Mouse (Mus musculus) 416B (cell line): ENCODE measurements around the gene Esp8.
"Not testable (repeated sequence)": the region's sequence is repeated elsewhere in the genome, so short reads cannot be mapped to it uniquely, and the experiment has no call there.

Experiments
- DNase-seq: peaks from one replicate; pipeline ENCODE4 v3.0.0; 2011; ENCODE audit warnings: low read depth

Gene Esp8

GRCm38 (mm10) chr17:40519818-40520217, at the start of gene Esp8:
Gene Esp8 (plus strand): TSS chr17:40520022.
- DNase-seq = no peak

- DNase-seq = peak; percentile 1
Measured at GRCm38 (mm10) chr17:40483566-40483965, 36.3 kb upstream of the Esp8 start.

- DNase-seq = not testable (repeated sequence)
Measured at GRCm38 (mm10) chr17:40495468-40496185, 24.2 kb upstream of the Esp8 start.

GRCm38 (mm10) chr17:40529813-40530212, 10.0 kb downstream of the Esp8 start:
- DNase-seq = no peak

GRCm38 (mm10) chr17:40531147-40531546, 11.3 kb downstream of the Esp8 start:
- no peak for DNase-seq

- DNase-seq = not testable (repeated sequence)
Measured at GRCm38 (mm10) chr17:40547005-40547404, 27.2 kb downstream of the Esp8 start.

- DNase-seq = no peak
Measured at GRCm38 (mm10) chr17:40553470-40553869, 33.6 kb downstream of the Esp8 start.

GRCm38 (mm10) chr17:40561207-40561606, 41.4 kb downstream of the Esp8 start, which contains the start of gene Esp6:
Gene Esp6 (plus strand): TSS chr17:40561507.
- DNase-seq = no peak
